Mouse (Mus musculus): ENCODE results near the gene Adgrb3.

DNA sequence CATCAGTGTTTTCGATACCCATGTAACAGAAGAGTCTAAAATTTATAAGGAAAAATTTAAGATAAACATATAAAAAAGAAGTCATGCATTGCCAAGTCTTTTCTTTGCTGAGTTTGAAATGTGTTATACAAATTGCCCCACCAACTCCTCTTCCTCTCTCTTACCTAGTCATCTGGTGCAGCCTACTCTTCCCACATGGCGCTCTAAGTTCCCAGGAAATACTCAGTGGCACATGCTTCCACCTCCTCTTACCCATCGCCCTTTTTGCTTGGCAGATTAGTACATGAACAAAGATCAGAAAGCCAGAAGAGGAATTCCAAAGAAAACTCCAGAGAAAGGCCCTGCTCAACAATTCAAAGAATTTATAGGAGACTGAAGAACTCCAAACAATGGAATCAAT, 353.8 kb downstream of the Adgrb3 start:
- TF ChIP-seq POLR2A (IDR thresholded peaks at IDR 0.05; ENCODE audit: insufficient read depth, low read depth, low read length) (no peak), CTCF (IDR thresholded peaks at IDR 0.05; ENCODE audit: insufficient read depth, low read depth, low read length) (no peak)

Data from olfactory bulb, adult 2 months (tissue).